Mouse (Mus musculus) T-cell, adult 66 days (primary cell): ENCODE data around the gene Gm6657. TPM values are rescaled to one million over a fixed set of nuclear protein-coding genes. Genes with fewer than 3 reads are reported as not detected.

Experiments
- total RNA-seq, 2 experiments: library from RNA; stranded (reverse); gene quantifications; 3 replicates in 1 of 2; 4 replicates in 1 of 2; pipeline ENCODE4 v1.2.4; 2023

Gm6657 gene
- not detected for total RNA-seq

GRCm38 (mm10) chr12:78193942-78194341 is at the start of gene Gm6657:
TSS of gene Gm6657 (plus strand) at chr12:78194242.

GRCm38 (mm10) chr12:78225707-78226518 is 31.9 kb downstream of the Gm6657 start, which contains the start of gene Gphn:
TSS of gene Gphn (plus strand) at chr12:78226379.

Other genes with a start within 250 kb of the Gm6657 start
- gene Gphn, start 32.1 kb downstream of the Gm6657 start, total RNA-seq = 10 to 100 TPM; 13.0 to 15.1 TPM